Mouse (Mus musculus) B cell, adult 62 days (primary cell): ENCODE measurements around the gene A26c2. TPM values are rescaled to one million over a fixed set of nuclear protein-coding genes. Genes with fewer than 3 reads are reported as not detected.

Source experiments
- total RNA-seq: library from RNA; stranded (reverse); gene quantifications from 4 replicates; pipeline ENCODE4 v1.2.4, GENCODE M21; 2023

A26c2 gene
- not detected in 4 replicates for total RNA-seq

GRCm38 (mm10) chr7:62823573-62823972, at the start of gene A26c2:
A26c2 (minus strand) TSS chr7:62823673.

